Mouse (Mus musculus) forelimb bud, embryonic 11.5 days (tissue): Measurements from ENCODE around the gene Rhox3g.
"Not testable (repeated sequence)": the region's sequence is repeated elsewhere in the genome, so short reads cannot be mapped to it uniquely, and the experiment has no call there.

Experiments
- DNase-seq: peaks from one replicate; pipeline ENCODE4 v3.0.0-alpha.2; 2012; ENCODE audit warnings: low read depth, low spot score

The Rhox3g gene

DNA sequence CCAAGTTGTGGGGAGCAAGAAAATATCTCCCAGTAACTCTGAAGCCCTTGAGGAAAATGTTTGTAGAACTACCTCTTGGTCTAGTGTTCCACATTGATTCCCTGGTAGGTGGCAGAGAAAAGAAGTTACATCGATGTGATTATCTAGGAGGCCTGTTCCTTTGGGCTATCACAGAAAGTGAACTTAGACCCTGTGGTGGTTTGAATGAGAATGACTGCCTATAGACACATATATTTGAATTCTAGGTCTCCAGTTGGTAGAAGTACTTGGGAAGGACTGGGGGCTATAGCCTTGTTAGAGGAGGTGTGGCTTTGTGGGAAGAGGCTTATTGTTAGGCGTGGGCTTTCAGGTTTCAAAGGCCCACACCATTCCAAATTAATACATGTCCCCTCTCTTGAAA, at the start of gene Rhox3g:
Gene Rhox3g (minus strand): TSS at position 101 of the 400 bp plus-strand sequence.
- not testable (repeated sequence) for DNase-seq

DNA sequence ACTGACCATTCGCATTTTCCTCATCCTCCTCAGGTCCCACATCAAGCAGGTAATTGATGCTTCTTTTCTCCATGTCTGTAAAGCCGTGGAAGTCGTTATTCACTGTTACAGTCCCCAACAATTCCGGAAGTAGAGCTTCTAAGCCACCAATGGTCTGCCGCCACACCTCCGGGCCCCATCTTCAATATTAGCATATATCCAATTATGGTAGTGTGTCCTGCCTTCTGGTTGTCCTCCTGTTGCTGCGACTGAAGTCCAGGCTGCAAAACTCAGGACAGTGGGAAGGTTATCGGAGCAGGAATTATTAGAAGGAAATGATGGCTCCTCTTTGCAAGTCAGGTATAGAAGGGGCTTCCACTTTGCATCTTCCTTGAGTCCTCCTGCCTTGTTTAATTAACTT, 44.8 kb upstream of the Rhox3g start, which contains the start of gene Rhox2h:
Gene Rhox2h (minus strand): TSS at position 101 of the 400 bp plus-strand sequence.
- not testable (repeated sequence) for DNase-seq

DNA sequence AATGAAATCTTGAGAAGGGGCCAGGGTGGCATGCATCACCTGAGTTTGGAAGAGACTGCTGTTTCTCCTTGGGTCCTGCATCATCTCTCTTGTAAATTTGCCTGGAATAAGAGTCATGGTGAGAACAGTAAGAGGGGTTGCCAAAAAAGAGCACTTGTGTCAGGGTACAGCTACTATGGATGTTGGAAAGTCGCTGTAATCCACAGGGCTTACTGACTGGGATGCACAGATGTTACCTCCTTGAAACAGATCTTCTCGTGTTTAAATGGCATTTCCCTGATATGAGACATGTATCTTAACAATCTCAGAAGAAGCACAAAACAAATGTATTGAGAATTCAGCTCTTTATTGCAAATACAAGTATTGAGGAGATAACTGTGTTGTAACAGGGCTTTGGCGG, 40.3 kb upstream of the Rhox3g start, which contains the start of gene Rhox3h:
Gene Rhox3h (minus strand): TSS at position 101 of the 400 bp plus-strand sequence.
- DNase-seq: not testable (repeated sequence)

GRCm38 (mm10) chrX:37651227-37651626, 22.8 kb upstream of the Rhox3g start, which contains the start of gene Rhox4g:
Gene Rhox4g (minus strand): TSS chrX:37651327.
- not testable (repeated sequence) for DNase-seq

DNA sequence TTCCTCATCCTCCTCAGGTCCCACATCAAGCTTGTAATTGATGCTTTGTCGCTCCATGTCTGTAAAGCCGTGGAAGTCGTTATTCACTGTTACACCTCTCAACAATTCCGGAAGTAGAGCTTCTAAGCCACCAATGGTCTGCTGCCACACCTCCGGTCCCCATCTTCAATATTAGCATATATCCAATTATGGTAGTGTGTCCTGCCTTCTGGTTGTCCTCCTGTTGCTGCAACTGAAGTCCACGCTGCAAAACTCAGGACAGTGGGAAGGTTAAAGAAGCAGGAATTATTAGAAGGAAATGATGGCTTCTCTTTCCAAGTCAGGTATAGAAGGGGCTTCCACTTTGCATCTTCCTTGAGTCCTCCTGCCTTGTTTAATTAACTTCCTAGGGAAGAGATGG, 15.0 kb upstream of the Rhox3g start, which contains the start of gene Rhox2g:
Gene Rhox2g (minus strand): TSS at position 101 of the 400 bp plus-strand sequence.
- not testable (repeated sequence) for DNase-seq

DNA sequence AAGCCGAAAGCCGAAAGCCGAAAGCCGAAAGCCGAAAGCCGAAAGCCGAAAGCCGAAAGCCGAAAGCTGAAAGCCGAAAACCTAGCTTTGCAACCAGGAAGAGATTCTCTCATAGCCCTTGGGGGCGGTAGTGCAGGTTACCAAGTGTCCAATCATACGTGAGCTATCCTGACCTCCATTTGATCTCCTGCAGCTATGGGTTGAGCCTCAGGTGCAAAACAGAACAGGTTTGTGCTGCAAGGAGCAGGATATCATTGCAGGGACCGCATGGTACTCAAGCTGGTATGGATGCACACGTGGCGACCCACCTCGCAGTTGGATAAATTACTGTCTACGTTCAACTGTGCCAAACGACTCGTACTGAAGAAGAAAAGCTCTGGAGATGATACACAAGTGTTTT, 20.8 kb downstream of the Rhox3g start, which contains the start of gene Rhox4f:
Gene Rhox4f (minus strand): TSS at position 101 of the 400 bp plus-strand sequence.
- not testable (repeated sequence) for DNase-seq

DNA sequence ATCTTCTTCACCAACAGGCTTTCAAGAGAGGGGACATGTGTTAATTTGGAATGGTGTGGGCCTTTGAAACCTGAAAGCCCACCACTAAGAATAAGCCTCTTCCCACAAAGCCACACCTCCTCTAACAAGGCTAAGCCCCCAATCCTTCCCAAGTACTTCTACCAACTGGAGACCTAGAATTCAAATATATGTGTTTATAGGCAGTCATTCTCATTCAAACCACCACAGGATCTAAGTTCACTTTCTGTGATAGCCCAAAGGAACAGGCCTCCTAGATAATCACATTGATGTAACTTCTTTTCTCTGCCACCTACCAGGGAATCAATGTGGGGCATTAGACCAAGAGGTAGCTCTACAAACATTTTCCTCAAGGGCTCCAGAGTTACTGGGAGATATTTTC, 47.7 kb downstream of the Rhox3g start, which contains the start of gene Rhox3f:
Gene Rhox3f (plus strand): TSS at position 301 of the 400 bp plus-strand sequence.
- not testable (repeated sequence) for DNase-seq
